Mouse (Mus musculus): ENCODE data around the gene Naa60.

The Naa60 gene

DNA sequence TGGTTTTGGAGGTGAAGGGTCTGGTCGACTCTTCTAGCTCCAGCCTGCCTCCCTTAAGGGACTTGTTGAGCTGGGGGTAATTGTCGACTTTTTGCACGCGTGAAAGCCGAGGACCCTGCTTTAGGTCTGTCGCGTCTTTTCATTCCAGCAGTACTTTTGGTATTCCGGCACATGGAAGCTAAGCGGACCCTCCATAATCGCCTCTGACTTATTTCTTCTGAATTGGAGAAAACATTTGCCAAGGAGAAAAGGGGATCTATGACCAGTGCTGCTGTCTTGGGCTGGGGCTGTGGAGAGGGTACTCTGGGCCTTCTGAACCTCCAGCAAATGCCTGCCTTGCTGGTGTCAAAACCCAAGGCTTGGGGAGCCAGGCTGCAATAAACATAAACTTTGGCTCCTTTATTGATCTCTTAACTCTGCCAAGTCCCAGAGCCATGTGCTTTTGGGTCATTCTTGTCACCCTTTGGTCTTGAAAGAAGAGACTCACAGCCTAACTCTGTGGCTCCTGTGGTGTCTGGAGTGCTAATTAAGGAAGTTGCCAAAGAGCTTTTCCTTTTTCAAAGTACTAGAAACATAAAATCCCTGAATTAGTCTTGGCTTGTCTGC is 13.0 kb downstream of the Naa60 start:
- DNase-seq (ENCODE audit: low read depth, low spot score) = no peak

DNA sequence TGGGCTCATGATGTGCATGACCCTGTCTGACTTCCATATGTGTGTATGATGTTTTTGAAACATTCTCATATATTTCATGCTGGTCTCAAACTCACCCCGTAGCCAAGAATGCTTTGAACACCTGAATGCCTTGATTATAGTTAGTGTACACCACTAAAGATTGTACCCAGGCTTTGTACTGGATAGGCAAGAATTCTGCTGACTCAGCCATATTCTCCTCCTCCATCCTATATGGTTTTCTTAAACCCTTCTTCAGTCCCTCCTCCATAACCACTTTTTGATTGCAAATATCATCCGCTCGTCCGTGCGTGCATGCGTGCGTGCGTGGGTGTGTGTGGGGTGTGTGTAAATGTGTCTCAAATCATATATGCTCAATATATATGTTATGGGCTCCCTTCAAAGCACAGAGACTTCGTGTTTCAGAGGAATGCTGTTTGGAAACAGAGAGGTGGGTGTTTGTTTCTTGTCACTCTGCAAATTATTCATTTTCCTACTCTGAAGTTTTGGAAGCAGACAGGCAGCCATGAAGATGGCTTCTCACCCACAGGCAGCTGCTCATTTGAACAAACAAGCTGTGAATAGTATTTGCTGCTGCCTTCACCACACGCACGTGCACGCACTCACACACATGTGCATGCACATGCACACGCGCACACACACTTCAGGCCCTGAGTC is 19.6 kb downstream of the Naa60 start:
- DNase-seq (ENCODE audit: low read depth, low spot score) = no peak

DNA sequence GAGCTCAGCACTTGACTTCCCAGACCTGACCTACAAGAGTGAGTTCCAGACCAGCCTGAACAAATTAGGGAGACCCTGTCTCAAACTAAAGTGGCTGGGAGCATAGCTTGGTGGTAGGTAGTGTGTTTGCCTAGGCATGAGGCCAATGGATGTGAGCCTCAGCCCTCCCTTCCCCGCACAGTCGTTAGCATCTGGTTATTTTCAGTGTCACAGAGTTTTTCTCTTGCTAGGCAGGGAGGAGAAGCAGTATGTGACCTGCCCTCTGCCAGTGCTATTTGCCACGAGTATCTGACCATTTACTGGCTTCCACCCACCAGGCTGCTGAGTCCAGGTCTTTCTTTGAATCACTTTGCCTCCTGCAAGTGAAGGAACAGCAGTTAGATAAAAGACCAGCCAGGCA is 21.6 kb downstream of the Naa60 start:
- DNase-seq (ENCODE audit: low read depth, low spot score) = no peak

DNA sequence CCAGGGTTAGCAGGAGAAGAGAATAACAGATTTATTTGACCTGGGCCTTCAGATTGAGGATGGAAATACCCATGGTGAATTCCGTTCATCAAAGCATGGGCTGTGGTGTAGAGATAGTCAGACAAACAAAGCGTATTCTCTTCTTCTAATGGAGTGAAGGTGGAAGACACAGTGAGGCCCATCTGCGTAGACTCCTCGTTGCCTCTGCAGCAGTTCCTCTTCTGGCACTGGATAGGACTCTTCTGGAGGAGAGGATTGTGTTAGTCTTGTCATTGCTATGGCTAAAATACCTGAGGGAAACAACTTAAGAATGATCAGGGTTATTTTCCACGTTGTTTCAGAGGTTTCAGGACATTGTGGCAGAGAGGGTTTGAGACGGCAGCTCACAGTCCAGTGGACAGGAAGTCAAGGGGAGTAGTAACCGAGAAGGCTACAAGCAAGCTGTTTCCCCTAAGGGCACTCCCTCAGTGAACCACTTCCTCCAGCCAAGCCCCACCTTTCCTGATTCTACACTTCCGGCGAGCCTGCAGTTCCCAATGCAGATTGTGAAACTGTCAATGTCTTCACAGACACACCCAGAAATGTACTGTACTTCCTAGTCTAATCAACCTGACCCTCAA is 23.1 kb downstream of the Naa60 start:
- DNase-seq (ENCODE audit: low read depth, low spot score) = no peak

DNA sequence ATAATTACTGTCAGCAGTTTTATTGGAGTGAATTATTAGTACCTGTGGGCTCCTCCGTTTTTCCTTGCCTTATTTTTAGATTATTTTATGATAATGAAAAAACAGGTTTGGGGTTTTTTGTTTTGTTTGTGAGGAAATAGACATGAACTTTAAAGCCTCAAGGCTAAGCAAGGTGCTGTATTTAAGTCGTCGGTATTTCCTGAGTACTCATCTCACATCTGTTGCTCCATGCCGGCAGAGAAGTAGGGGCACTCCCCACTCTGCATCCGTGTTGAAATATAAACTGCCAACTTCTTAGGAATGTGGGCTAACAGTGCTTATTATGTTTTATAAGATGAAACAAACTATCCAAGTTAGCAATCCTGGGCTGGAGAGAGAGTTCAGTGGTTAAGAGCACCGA is 23.9 kb downstream of the Naa60 start:
- DNase-seq (ENCODE audit: low read depth, low spot score) = no peak

DNA sequence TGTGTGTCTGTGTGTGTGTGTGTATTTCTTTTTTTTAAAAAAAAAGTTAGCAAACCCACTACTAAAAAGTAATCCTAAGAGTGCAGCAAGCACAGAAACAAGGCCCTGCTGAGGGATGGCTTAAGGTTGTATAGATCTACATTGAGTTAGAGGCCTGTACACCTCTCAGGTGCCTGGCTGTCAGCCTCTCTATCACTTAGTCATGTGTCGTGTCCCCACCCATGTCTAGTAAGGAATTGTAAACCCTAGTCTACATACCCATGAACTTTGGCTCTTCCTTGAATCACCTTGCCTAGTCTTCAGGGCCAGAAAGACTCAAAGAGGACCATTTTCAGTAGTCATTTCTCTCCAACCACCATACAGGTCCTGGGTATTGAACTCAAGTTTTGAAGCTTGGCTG is 24.4 kb downstream of the Naa60 start:
- DNase-seq (ENCODE audit: low read depth, low spot score) = no peak

DNA sequence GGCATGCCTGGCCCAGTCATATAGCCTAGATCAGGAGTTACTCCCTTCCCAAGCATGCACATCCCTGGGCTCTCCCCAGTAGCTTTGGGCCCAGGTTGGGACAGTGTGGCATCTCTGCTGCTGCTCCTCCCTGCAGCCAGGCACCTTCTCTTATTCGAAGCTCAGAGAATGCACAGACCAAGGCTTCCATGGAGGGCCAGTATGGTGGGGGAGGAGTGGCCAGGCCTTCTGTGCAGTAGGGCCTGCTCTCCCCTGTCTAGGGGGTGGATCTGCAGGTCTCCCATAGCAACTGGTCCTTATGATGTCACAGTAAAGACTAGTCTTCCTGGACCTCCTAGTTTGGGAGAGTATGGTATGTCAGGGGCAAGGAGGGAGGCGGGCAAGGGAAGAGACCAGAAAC is 35.3 kb downstream of the Naa60 start:
- DNase-seq (ENCODE audit: low read depth, low spot score) = no peak

DNA sequence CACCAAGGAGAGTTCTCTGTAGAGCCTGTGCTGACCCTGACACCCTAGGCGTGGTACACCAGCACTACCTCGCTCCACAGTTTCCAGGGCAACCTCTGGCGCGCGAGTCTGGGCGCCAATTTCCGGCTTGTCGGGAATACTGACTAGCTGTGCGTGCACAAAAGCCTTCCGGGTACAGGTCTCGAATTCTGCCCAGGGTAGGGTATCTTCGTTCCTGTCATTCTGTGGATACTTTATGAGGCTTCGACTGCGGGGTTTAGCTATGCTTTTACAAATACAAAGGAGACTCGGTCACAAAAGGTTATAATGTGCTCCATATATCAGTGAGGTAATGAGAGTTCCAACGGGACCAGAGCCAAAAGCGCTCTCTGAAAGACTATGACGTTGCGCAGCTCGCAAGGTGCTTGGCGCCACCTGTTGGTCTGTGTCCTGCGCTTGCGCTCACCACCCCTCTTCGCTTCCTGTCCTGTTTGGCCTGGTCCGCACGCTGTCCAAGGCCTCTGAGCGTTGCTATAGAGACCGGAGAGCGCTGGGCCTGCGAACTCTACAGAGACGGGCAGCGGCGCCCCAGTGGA is 36.4 kb downstream of the Naa60 start, which contains the start of the genes 1700037C18Rik and Cluap1:
Gene 1700037C18Rik, minus strand, starts transcription at position 153 of the 575 bp plus-strand sequence.
Gene Cluap1, plus strand, starts transcription at position 265 of the 575 bp plus-strand sequence.
- DNase-seq (ENCODE audit: low read depth, low spot score) = peak; percentile 85

DNA sequence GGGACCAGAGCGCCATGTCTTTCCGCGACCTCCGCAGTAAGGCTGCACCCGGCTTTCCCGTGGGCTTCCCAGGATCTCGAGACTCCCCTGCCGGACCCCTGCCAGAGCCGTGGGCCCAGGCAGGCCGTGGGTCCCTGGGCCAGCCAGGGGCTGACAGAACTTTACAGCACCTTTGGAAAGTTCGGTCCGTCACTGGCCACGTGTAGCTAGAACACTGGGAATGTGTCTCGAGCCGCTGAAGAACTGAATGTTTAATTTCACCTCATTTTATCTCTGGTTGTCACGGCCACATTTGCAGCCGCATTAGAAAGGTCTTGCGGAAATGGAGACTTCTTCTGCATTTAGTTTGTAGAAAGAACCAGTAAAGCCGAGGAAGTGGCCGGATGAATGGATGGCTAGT is 36.9 kb downstream of the Naa60 start:
- no peak for DNase-seq (ENCODE audit: low read depth, low spot score)

DNA sequence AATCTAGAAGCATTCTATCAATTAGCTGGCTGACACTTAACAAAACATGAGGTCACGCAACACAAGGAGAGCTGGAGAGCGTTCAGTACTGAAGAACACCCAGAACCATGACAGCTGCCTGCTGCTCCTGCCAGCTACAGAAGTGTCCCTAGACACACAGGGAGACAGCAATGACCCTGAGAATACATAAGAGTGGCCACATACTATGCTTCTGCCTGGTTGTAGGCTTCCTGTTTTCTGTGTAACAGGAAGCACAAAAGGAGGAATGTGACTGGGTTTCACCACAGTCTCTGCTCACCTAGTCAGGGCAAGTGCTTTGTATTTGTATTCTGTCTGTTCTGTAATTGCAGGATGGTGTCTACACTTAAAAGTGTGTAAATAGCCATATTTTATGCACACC is 48.6 kb downstream of the Naa60 start:
- DNase-seq (ENCODE audit: low read depth, low spot score) = no peak

DNA sequence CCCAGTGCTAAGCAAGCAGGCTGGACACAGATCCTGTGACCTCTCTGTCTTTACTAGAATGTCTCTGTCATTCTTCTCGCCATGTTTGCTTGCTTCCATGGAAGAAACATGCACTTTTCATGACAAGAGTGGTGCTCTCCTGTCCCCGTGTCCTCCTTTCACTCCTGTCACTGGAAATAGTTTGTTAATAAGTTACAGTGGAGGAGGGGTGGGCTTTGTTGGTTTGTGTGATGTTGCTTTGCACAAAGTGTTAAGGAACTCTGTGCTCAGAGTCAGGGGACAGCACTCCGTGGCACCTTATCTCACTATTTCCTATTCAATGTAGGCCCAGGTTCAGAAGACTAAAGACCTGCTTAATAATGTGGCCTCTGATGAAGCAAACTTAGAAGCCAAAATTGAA is 51.3 kb downstream of the Naa60 start:
- no peak for DNase-seq (ENCODE audit: low read depth, low spot score)

DNA sequence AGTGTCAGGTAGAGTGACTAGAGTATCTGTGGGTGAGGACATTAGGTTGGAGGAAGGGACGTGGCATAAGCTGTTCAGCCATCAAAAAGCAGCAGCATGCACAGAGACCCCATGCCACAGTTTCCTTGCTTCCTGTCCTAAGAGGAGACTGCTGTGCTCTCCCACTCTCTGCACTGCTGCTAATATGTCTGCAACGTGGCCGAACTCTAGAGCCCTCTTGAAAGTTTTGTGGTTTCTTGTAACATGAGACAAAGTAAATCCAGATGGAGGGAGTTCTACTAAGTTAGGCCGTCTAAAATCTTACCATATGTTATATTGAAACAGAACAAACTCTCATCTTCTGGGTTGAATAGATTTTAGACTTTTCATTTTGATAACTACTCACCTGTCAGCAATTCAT is 51.8 kb downstream of the Naa60 start:
- no peak for DNase-seq (ENCODE audit: low read depth, low spot score)

DNA sequence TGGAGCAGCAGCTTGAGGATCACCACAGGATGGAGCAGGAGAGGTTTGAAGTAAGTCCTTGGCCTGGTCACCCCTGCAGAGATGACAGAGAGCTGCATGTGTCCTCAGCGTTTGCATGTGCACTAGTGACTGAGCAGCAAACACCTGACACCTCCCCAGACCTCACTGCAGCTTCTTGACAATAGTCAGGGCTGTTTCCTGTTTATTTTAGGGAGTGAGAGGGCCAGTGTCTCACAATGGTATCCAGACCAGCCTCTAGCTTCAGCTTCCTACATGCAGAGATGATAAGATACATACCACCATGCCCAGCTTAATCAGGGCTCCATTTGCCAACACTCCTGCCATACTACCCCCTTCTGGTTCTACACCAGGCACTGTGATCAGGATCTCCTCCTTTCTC is 56.4 kb downstream of the Naa60 start:
- no peak for DNase-seq (ENCODE audit: low read depth, low spot score)

DNA sequence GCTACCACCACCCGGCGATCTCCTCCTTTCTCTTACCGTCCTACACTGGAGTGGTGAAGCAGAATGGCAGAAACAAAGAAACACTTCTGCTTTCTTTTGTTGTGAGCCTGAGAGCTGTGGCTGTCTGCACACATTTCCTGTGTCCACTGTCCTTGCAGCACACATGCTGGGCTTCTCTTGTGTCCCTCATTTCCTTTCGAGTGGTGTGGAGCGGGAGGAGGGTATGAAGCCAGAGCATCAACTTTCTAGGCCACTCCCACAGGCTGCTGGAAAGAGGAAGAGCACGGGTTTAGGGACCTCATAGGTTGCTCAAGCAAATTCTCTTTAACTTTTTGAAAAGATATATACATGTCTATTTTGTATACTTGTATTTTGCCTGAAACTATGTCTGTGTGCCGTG is 57.0 kb downstream of the Naa60 start:
- no peak for DNase-seq (ENCODE audit: low read depth, low spot score)

DNA sequence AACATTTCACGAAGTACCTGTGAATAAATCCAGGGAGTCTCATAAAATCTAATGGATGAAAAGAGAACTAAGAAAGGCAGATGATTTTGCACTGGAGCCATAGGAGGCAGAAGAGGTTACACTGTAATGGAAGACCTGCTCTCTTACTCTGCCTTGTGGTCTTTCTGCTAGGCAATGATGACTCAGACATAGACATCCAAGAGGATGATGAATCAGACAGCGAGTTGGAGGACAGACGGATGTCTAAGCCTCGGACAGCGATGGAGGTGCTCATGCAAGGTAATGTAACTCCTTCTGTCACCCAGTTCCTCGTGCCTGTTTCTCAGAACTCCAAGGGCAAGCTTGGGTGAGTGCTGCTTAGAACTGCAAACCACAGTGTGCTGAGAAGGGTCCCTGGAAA is 61.4 kb downstream of the Naa60 start:
- no peak for DNase-seq (ENCODE audit: low read depth, low spot score)

DNA sequence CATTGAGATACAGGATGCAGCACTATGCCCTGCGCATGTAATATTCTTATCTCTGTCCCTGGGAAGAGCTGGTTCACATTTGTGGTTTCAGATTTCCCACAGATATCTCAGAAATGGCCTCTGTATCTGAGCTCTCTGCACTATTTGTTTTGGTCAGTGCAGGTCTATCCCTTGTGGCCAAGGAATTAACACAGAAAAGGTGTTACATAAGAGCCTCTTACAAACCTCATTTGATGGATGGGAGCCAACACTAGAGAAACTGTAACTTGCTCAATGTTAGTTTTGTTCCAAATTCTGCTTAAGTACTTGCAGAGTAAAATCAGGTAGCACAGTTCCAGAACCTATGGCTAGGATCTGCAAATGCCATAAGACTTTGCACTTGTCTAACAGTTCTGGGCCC is 61.9 kb downstream of the Naa60 start:
- no peak for DNase-seq (ENCODE audit: low read depth, low spot score)

DNA sequence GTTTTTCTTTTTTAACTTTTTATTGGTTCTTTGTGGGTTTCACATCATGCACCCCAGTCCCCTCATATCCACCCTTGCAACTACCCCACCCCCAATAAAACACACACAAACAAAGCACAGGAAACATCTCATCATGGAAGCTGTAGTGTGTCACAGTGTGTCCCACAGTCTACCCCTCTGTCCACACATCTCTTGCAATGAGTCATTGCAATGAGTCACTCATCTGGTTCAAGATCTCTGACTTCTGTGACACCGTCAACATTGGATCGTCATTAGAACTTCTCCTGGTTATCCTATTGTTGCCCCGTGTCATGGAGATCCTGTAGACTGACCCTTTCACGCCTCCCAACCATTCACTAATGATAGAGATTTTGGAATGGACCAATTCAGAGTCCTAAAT is 62.5 kb downstream of the Naa60 start:
- no peak for DNase-seq (ENCODE audit: low read depth, low spot score)

DNA sequence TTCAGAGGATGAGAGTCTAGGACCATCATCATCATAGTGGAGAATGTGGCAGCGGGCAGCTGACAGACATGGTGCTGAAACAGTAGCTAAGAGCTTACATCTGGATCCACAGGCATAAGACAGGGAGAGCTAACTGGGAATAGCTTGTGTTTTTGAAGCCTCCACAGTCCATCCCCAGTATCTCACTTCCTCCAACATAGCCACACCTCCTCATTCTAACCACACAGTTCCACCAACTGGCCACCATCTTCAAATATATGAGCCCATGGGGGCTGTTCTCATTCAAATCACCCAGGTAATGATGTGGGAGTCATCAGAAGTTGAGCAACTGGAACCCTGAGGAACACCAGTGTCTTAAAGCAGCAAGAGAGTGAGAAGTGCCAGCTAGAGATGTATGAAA is 79.0 kb downstream of the Naa60 start:
- no peak for DNase-seq (ENCODE audit: low read depth, low spot score)

Data from embryo, embryonic 11.5 days (tissue).